Mouse (Mus musculus): Measurements from ENCODE around the gene Chmp5. TPM values are rescaled to one million over a fixed set of nuclear protein-coding genes. Genes with fewer than 3 reads are reported as not detected.
"Not testable (repeated sequence)": the region's sequence is repeated elsewhere in the genome, so short reads cannot be mapped to it uniquely, and the experiment has no call there.

Gene Chmp5
- polyA plus RNA-seq, 1 experiment from 2014 or later = 110 TPM

DNA sequence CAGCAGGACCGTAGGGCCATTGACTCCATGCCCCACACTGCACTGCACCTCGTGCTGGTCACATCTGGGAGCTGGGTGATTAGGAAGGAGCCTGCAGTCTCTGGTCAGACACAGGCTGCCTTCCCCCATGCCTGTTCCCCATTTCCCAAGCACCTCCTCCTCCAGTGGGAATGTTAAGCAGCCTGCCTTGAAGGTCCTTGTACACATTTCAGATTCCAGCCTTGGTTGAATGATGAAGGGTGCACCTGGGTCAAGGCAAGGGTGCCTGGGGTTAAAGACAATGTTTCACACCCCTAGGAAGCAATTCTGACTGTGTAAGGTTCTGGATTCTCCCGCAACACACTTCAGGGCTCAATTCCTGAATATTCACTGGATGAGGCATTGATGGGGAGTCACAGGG, 26.9 kb upstream of the Chmp5 start:
- no peak overlapping the region for H3K4me2 ChIP-seq (replicated peaks)
- no peak overlapping the region for H3K27ac ChIP-seq
- no peak for ATAC-seq
- H3K4me3 ChIP-seq (replicated peaks) = no peak overlapping the region
- H3K36me3 ChIP-seq = no peaks in the 10 kb centered on the region
- WGBS = 71% methylated on average over 3 of the region's 3 CpGs
- H3K4me1 ChIP-seq (replicated peaks) = no peaks in the 10 kb centered on the region; the same call in 1 of the 2 replicates
- H3K9me3 ChIP-seq = no peaks in the 10 kb centered on the region
- H3K9ac ChIP-seq = no peak overlapping the region
- H3K27me3 ChIP-seq (replicated peaks) = no peaks in the 10 kb centered on the region

DNA sequence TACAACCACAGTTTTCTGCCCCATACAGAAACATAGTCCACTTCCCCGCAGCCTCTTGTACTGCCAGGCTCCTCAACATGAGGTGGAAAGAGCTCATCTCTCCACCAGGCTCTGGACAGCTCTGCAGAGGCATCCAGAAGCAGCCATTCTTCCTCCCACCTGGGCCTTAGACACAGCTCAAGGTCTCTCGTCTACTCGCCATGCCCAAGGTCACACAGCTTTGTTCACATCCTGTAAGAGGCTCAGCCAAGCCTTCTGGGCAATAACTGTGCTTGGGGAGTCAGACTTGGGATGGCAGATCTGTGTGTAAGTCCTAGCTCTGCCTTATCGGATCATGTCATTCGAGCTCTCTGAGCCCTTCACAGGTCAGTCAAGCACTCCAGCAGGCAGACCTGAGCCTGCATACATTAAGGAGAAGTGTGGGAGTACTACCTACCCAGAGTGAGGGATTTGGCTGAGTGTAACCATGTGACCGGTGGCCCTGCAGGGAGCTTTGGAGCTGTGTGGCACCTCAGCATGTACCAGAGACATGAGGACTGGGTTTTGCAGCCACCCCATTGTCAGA, 25.0 kb upstream of the Chmp5 start:
- Histone ChIP-seq H3K9ac (no peak overlapping the region), H3K9me3 (no peaks in the 10 kb centered on the region), H3K4me2 (replicated peaks) (no peak overlapping the region), H3K4me3 (replicated peaks) (no peak overlapping the region), H3K27me3 (replicated peaks) (no peaks in the 10 kb centered on the region), H3K27ac (no peak overlapping the region), H3K36me3 (no peaks in the 10 kb centered on the region), H3K4me1 (replicated peaks) (no peaks in the 10 kb centered on the region; the same call in 1 of the 2 replicates)
- ATAC-seq = no peak
- 73% methylated on average over 6 of the region's 6 CpGs for WGBS

DNA sequence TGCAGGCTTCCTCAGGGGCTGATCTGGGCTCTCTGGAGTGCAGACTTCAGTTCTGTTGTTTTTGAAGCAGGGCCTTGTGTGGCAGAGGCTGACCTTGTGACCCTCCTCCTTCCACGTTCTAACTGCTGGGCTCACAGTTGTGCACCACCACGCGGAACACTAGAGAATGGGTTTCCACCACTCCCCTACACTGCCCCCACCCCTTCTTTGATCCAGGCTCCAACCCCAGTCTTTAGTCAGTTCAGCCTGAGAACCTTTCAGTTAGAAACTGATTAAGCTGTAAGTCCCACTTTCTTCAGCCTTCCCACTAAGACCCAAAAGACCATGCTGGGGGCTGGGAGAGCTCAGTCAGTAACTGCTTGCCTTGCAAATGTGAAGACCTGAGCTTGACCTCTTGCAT, 22.6 kb upstream of the Chmp5 start:
- H3K4me2 ChIP-seq (replicated peaks) = no peak overlapping the region
- no peaks in the 10 kb centered on the region for H3K36me3 ChIP-seq
- no peak overlapping the region for H3K9ac ChIP-seq
- H3K27me3 ChIP-seq (replicated peaks) = no peaks in the 10 kb centered on the region
- no peaks in the 10 kb centered on the region for H3K9me3 ChIP-seq
- H3K27ac ChIP-seq = no peak overlapping the region
- no peaks in the 10 kb centered on the region for H3K4me1 ChIP-seq (replicated peaks)
- no peak for ATAC-seq
- no peak overlapping the region for H3K4me3 ChIP-seq (replicated peaks)
- 60% methylated on average over 3 of the region's 3 CpGs for WGBS

DNA sequence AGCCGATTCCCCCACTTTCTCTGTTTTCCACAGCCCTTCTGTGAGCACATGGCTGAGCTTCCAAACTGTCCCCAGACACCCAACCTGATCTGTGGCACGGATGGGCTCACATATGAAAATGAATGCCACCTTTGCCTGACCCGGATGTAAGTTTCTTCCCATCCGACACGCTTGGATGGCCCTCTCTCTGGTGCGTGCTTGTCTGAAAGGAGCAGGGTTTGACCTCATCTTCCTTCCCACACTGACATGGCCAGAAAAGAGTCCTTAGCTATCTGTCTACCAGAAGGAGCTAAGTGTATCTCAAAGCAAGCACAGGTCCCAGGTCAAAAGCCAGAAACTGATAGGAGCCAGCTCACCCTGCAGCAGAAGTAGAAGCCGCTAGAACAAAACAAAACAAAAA, 19.2 kb upstream of the Chmp5 start:
- Histone ChIP-seq H3K4me3 (replicated peaks) (no peak overlapping the region), H3K9me3 (no peaks in the 10 kb centered on the region), H3K27ac (no peak overlapping the region), H3K36me3 (0 out of 2 replicates have a peak, but pooled peaks cover 8% of the 10 kb centered on the region), H3K4me1 (replicated peaks) (no peaks in the 10 kb centered on the region), H3K4me2 (replicated peaks) (no peak overlapping the region), H3K9ac (no peak overlapping the region), H3K27me3 (replicated peaks) (no peaks in the 10 kb centered on the region)
- 89% methylated on average over 7 of the region's 7 CpGs for WGBS
- ATAC-seq = no peak

GRCm38 (mm10) chr4:40933694-40934093, 14.5 kb upstream of the Chmp5 start:
- no peak overlapping the region for H3K9ac ChIP-seq
- H3K4me1 ChIP-seq (replicated peaks) = no peaks in the 10 kb centered on the region
- H3K27me3 ChIP-seq (replicated peaks) = no peaks in the 10 kb centered on the region
- H3K4me2 ChIP-seq (replicated peaks) = no peak overlapping the region
- WGBS = 75% methylated on average over 5 of the region's 5 CpGs
- no peak overlapping the region for H3K4me3 ChIP-seq (replicated peaks)
- peaks cover 32% of the 10 kb centered on the region for H3K36me3 ChIP-seq
- no peak for ATAC-seq
- no peak overlapping the region for H3K27ac ChIP-seq
- H3K9me3 ChIP-seq = no peaks in the 10 kb centered on the region

GRCm38 (mm10) chr4:40934369-40934768, 13.8 kb upstream of the Chmp5 start:
- ATAC-seq; H3K27me3 ChIP-seq (replicated peaks); H3K9ac ChIP-seq; H3K9me3 ChIP-seq; H3K4me2 ChIP-seq (replicated peaks); H3K4me1 ChIP-seq (replicated peaks); H3K4me3 ChIP-seq (replicated peaks); H3K27ac ChIP-seq: not testable (repeated sequence)
- WGBS = 82% methylated on average over 3 of the region's 3 CpGs
- H3K36me3 ChIP-seq = peaks cover 38% of the 10 kb centered on the region

DNA sequence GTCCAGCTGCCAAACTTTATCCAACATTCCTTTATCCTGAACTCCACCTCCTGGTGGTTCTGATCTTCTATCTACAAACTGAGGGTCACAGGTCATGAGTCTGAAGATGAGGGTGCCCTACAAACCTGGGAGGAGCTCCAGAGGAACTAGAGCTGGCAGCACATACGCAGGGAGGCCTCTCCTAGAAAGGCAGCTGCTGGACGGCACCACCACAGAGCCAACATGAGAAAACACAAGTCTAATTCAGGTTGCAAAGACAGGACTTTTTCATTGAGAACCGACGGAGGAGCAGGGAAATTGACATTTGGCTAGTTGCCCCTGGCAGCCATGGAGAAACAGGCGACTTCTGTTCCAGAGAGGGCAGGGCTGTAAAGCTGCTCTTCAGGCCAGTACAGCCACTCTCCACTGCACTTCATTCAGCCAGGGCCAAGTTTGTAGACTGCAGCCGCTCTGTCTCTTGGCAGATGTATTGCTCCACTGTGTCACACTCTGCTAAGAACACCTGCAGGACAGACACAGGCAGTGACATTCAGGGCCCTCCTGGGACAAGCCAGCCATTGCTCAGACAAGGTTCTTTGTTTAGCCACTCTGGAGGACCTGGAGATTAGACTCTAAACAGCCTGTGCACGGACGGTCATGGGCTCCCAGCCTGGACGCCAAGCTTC, 11.9 kb upstream of the Chmp5 start:
- Histone ChIP-seq H3K27me3 (replicated peaks) (no peaks in the 10 kb centered on the region), H3K4me1 (replicated peaks) (no peaks in the 10 kb centered on the region), H3K4me3 (replicated peaks) (no peak overlapping the region), H3K9ac (no peak overlapping the region), H3K36me3 (peaks cover 53% of the 10 kb centered on the region), H3K4me2 (replicated peaks) (no peak overlapping the region), H3K9me3 (no peaks in the 10 kb centered on the region), H3K27ac (no peak overlapping the region)
- WGBS = 89% methylated on average over 9 of the region's 9 CpGs
- ATAC-seq = no peak

GRCm38 (mm10) chr4:40938793-40939192, 9.4 kb upstream of the Chmp5 start:
- Histone ChIP-seq H3K4me3 (replicated peaks) (no peak overlapping the region), H3K4me2 (replicated peaks) (no peak overlapping the region), H3K27me3 (replicated peaks) (no peaks in the 10 kb centered on the region), H3K9me3 (no peaks in the 10 kb centered on the region), H3K27ac (no peak overlapping the region), H3K36me3 (peaks cover 54% of the 10 kb centered on the region), H3K9ac (no peak overlapping the region), H3K4me1 (replicated peaks) (no peaks in the 10 kb centered on the region)
- ATAC-seq = no peak
- WGBS = 93% methylated on average over 5 of the region's 5 CpGs

DNA sequence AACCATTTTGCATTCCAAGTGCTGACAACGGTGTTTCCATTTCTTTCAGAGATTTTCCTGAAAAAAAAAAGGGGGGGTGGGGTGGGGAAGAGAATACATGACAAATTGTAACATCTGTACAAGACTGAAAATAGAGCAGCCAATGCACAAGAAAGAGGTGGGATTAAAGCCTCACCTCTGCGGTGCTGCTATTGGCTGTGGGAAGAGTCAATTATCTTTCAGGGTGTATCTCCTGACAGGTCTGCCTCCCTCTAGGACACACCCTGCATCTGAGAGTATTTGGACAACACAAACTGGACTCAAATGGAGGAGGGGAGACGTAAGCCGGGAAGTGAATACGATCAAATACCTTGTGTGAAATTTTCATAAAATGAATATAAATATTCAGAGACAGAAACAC, 4.6 kb upstream of the Chmp5 start:
- no peak overlapping the region for H3K9ac ChIP-seq
- H3K9me3 ChIP-seq = no peaks in the 10 kb centered on the region
- H3K36me3 ChIP-seq = peaks cover 32% of the 10 kb centered on the region
- whole genome bisulfite sequencing = 93% methylated on average over 5 of the region's 5 CpGs
- no peak overlapping the region for H3K4me3 ChIP-seq (replicated peaks)
- no peaks in the 10 kb centered on the region for H3K27me3 ChIP-seq (replicated peaks)
- H3K4me1 ChIP-seq (replicated peaks) = peaks cover 5% of the 10 kb centered on the region; the same call in 1 of the 2 replicates
- no peak for ATAC-seq
- H3K27ac ChIP-seq = no peak overlapping the region
- H3K4me2 ChIP-seq (replicated peaks) = no peak overlapping the region

DNA sequence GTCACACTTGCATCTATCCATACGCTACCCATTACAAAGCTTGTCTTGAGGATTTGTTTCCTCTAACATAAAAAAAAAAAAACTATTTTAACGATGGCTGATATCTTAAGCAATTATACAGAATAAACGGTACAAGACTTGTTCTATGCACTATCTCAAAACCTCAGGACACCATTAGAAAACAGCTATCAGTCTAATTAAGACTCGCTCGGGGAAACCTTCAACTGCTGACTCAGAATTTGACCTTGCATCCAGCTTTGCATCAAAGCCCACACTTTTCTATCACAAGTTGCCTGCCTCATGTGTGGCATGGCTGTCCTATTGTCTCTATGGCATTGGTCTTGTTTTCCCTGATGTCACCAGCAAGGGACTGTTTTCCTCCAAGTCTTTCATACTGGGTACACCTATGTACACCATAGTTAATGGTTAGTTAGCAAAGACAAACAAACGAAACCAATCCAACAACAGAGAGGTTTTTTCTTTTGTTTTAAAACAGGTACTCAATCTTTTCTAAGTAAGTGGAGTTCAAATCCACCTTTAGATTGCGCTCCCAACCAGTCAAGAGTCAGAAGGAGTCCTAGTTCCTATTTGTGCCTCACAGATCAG, 1.6 kb upstream of the Chmp5 start:
- WGBS = 78% methylated on average over 7 of the region's 7 CpGs
- Histone ChIP-seq H3K36me3 (peaks cover 7% of the 10 kb centered on the region), H3K27me3 (replicated peaks) (no peaks in the 10 kb centered on the region), H3K4me1 (replicated peaks) (peaks cover 5% of the 10 kb centered on the region; the same call in 1 of the 2 replicates), H3K27ac (no peak overlapping the region), H3K4me3 (replicated peaks) (peak overlapping the region; percentile 96), H3K9ac (no peak overlapping the region), H3K4me2 (replicated peaks) (peak overlapping the region; percentile 65), H3K9me3 (no peaks in the 10 kb centered on the region)
- ATAC-seq = no peak

DNA sequence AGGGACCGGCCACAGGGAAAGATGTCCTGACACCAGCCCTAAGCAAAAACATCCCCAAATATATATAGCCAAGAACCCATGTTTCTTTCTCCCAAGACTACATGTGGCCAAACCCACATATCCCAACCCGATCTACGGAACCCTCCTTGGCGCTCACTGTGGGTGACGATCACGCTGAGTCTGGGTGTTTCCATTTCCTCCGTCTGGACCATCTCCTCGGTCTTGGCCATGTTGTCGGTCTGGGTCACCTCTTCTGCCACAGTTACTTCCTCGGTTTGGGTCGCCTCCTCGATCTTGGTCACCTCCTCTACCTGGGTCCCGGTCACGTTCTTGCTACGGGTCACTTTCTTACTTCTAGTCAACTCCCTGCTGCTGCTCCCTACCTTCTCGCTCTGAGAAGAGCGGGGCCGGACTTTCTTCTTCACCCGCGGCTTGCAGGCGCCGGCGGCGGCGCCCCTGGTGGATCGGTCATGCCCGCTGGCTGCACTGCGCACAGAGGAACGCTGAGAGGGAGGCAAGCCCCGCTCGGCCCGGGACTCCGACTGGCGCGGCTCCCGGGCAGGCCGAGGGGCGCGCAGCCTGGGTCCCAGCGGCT, 545 bp upstream of the Chmp5 start:
- ATAC-seq = peak; percentile 77
- under 1% methylated on average over 40 of the region's 40 CpGs for WGBS
- peak overlapping the region; percentile 96 for H3K9ac ChIP-seq
- peaks cover 6% of the 10 kb centered on the region for H3K36me3 ChIP-seq
- H3K27me3 ChIP-seq (replicated peaks) = no peaks in the 10 kb centered on the region
- H3K4me3 ChIP-seq (replicated peaks) = peak overlapping the region; percentile 96
- peaks cover 5% of the 10 kb centered on the region; the same call in 1 of the 2 replicates for H3K4me1 ChIP-seq (replicated peaks)
- peak overlapping the region; percentile 65 for H3K4me2 ChIP-seq (replicated peaks)
- H3K9me3 ChIP-seq = no peaks in the 10 kb centered on the region
- peak overlapping the region; percentile 90 for H3K27ac ChIP-seq

GRCm38 (mm10) chr4:40953521-40953920, 5.3 kb downstream of the Chmp5 start:
- no peak overlapping the region for H3K9ac ChIP-seq
- no peak overlapping the region for H3K4me2 ChIP-seq (replicated peaks)
- H3K4me1 ChIP-seq (replicated peaks) = no peaks in the 10 kb centered on the region; the same call in 1 of the 2 replicates
- no peak overlapping the region for H3K27ac ChIP-seq
- no peak for ATAC-seq
- peaks cover 23% of the 10 kb centered on the region for H3K36me3 ChIP-seq
- H3K4me3 ChIP-seq (replicated peaks) = no peak overlapping the region
- H3K9me3 ChIP-seq = no peaks in the 10 kb centered on the region
- 94% methylated on average over 1 of the region's 1 CpGs for WGBS
- H3K27me3 ChIP-seq (replicated peaks) = no peaks in the 10 kb centered on the region
